Mouse (Mus musculus) thymus, adult 2 months (tissue): ENCODE results near the gene Enc1. TPM values are rescaled to one million over a fixed set of nuclear protein-coding genes. Genes with fewer than 3 reads are reported as not detected.

Experiments
- DNase-seq: peaks from one replicate; pipeline ENCODE4 v3.0.0; 2021
- H3K27ac ChIP-seq: fragments of 200-500 bp; 2 replicates; pipeline ENCODE4 v1.5.1; 2012; ENCODE audit warnings: low read length, control low read depth; ENCODE audit not compliant: control insufficient read depth, insufficient read depth
- H3K27me3 ChIP-seq: fragments of 200-500 bp; 2 replicates; pipeline ENCODE4 v1.6.1; 2012; ENCODE audit warnings: mild to moderate bottlenecking, low read length, moderate library complexity, mixed read lengths; ENCODE audit not compliant: control insufficient read depth, insufficient read depth
- H3K36me3 ChIP-seq: fragments of 200-500 bp; 2 replicates; pipeline ENCODE4 v1.6.1; 2012; ENCODE audit warnings: mild to moderate bottlenecking, low read length, moderate library complexity; ENCODE audit not compliant: control insufficient read depth, insufficient read depth
- H3K4me1 ChIP-seq: fragments of 200-500 bp; replicated peaks from 2 replicates; pipeline ENCODE4 v1.6.1; 2012; ENCODE audit warnings: low read length; ENCODE audit not compliant: control insufficient read depth, insufficient read depth
- H3K4me3 ChIP-seq: fragments of 200-500 bp; 2 replicates; pipeline ENCODE4 v1.5.1; 2012; ENCODE audit warnings: mild to moderate bottlenecking, low read length, control low read depth, moderate library complexity; ENCODE audit not compliant: control insufficient read depth, insufficient read depth
- CTCF ChIP-seq: fragments of 200-500 bp; IDR thresholded peaks from 2 replicates; pipeline ENCODE4 v1.5.1; 2012; ENCODE audit warnings: mild to moderate bottlenecking, control low read depth, low read length, moderate library complexity, borderline replicate concordance; ENCODE audit not compliant: control insufficient read depth, poor library complexity, insufficient read depth; ENCODE audit errors: extremely low read depth
- POLR2A ChIP-seq: fragments of 200-500 bp; IDR thresholded peaks from 2 replicates; pipeline ENCODE4 v1.6.1; 2012; ENCODE audit warnings: mild to moderate bottlenecking, low read length, control low read depth, moderate library complexity; ENCODE audit not compliant: control insufficient read depth, poor library complexity, insufficient read depth; ENCODE audit errors: extremely low read depth
- WGBS: fragments of 180-500 bp; shearing (Covaris S2); methylation state at CpG from one replicate; pipeline ENCODE4 v1.1.7; 2018; 5-methylcytosine and 5-hydroxymethylcytosine counted together
- polyA plus RNA-seq: library from polyadenylated mRNA; depleted of rRNA; stranded (reverse); fragments of >200 nt; gene quantifications from 2 replicates; pipeline ENCODE4 v1.2.3, GENCODE M21; 2012

Enc1 gene
- polyA plus RNA-seq, 1 experiment = 7.6 TPM

GRCm38 (mm10) chr13:97292451-97293245 is 51.7 kb downstream of the Enc1 start:
- DNase-seq = no peak
- H3K4me3 ChIP-seq = no peak overlapping the region
- peaks cover 5% of the 10 kb centered on the region for H3K4me1 ChIP-seq
- 93% methylated on average over 12 of the region's 12 CpGs for WGBS
- H3K27me3 ChIP-seq = no peaks in the 10 kb centered on the region
- TF ChIP-seq CTCF (no peak), POLR2A (no peak)
- no peaks in the 10 kb centered on the region for H3K36me3 ChIP-seq
- H3K27ac ChIP-seq = no peak overlapping the region

- no peak for TF ChIP-seq CTCF
- no peak for TF ChIP-seq POLR2A
- Histone ChIP-seq H3K36me3 (no peaks in the 10 kb centered on the region), H3K4me1 (peaks cover 5% of the 10 kb centered on the region), H3K27ac (no peak overlapping the region), H3K27me3 (no peaks in the 10 kb centered on the region), H3K4me3 (no peak overlapping the region)
- 76% methylated on average over 9 of the region's 9 CpGs for WGBS
- no peak for DNase-seq
Observed at GRCm38 (mm10) chr13:97295101-97295852, 54.4 kb downstream of the Enc1 start.

GRCm38 (mm10) chr13:97295853-97296219 is 54.9 kb downstream of the Enc1 start:
- no peak overlapping the region for H3K4me3 ChIP-seq
- TF ChIP-seq POLR2A (no peak), CTCF (no peak)
- WGBS = 33% methylated on average over 11 of the region's 11 CpGs
- H3K4me1 ChIP-seq = peaks cover 5% of the 10 kb centered on the region
- no peak for DNase-seq
- H3K27ac ChIP-seq = no peak overlapping the region
- no peaks in the 10 kb centered on the region for H3K27me3 ChIP-seq
- H3K36me3 ChIP-seq = no peaks in the 10 kb centered on the region

GRCm38 (mm10) chr13:97296281-97296680 is 55.4 kb downstream of the Enc1 start:
- no peak for TF ChIP-seq POLR2A
- TF ChIP-seq CTCF = no peak
- WGBS = 96% methylated on average over 8 of the region's 8 CpGs
- no peaks in the 10 kb centered on the region for H3K36me3 ChIP-seq
- H3K4me3 ChIP-seq = no peak overlapping the region
- no peak for DNase-seq
- H3K4me1 ChIP-seq = peaks cover 5% of the 10 kb centered on the region
- no peak overlapping the region for H3K27ac ChIP-seq
- H3K27me3 ChIP-seq = no peaks in the 10 kb centered on the region

- H3K27ac ChIP-seq = no peak overlapping the region
- 95% methylated on average over 4 of the region's 5 CpGs for WGBS
- no peaks in the 10 kb centered on the region for H3K36me3 ChIP-seq
- no peak for DNase-seq
- peaks cover 5% of the 10 kb centered on the region for H3K4me1 ChIP-seq
- TF ChIP-seq CTCF = no peak
- TF ChIP-seq POLR2A = no peak
- no peaks in the 10 kb centered on the region for H3K27me3 ChIP-seq
- no peak overlapping the region for H3K4me3 ChIP-seq
Observed at GRCm38 (mm10) chr13:97296757-97297156, 55.9 kb downstream of the Enc1 start.

- Histone ChIP-seq H3K27ac (no peak overlapping the region), H3K4me3 (no peak overlapping the region), H3K36me3 (no peaks in the 10 kb centered on the region), H3K27me3 (no peaks in the 10 kb centered on the region), H3K4me1 (peaks cover 5% of the 10 kb centered on the region)
- no peak for DNase-seq
- TF ChIP-seq CTCF = no peak
- no peak for TF ChIP-seq POLR2A
- WGBS = 93% methylated on average over 14 of the region's 14 CpGs
Observed at GRCm38 (mm10) chr13:97297418-97298050, 56.6 kb downstream of the Enc1 start.
